Mouse (Mus musculus): Measurements from ENCODE around the gene Gm48551.

Gene Gm48551

DNA sequence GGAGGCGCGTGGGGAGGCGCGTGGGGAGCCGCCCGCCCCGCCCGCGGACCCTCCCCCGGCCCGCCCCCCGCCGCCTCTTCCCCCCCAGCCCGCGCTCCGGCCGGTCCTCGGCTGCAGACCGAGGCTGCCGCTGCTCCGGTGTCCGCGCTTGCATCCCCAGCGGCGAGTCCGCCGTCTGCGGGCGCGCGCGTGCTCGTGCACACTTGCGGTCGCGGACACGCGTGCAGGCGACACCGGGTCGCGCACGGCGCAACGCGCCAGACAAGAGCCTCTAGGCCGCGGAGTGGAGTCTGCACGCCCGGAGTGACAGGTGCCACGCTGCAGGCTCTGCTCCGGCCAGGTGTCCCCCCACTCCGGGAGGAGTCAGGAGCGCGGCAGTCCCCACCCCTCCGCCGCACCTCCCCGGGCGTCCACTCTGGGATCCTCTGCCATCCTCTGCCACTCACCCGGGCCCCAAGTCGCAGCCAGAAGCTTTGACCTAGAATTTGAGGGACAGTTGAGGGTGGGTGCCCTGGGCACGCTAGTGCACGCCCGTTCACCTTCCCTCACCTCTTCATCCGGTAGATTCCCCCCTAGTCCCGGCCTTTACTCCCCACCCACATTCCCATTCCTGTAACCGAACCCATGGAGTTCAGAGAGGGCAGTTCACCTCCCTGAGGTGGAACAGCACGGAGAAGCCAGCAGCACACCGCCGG is 46.7 kb downstream of the Gm48551 start:
- peak; percentile 47 to 67 for DNase-seq

DNA sequence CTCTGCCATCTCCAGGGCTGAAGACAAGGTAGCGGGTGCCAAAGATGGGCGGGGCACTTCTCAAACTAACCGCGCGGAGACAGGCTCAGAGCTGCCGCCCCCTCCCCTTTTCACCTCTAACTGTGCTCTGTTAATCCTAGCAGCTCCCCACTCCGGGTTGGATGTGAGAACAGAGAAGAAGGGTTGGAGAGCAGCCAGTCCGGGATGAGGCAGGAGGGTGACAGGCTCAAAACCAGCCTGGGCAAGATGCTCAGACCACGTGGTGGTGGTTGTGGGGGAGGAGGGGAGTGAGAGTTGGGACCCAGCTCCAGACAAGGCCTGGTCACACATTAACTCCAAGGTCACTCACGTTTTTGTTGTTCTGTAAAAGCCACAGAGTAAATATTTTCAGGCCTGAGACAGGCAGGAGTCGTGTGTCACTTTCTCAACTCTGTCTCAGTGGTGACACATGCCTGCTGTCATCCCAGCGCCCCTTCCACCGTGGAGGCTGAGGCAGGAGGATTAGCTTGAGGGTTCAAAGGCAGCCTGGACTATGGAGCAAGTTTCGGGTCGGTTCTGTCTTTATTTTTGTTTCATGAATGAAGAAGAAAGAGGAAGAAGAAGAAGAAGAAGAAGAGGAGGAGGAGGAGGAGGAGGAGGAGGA is 47.4 kb downstream of the Gm48551 start:
- DNase-seq: peak in 1 of 2 experiments; percentile 45

DNA sequence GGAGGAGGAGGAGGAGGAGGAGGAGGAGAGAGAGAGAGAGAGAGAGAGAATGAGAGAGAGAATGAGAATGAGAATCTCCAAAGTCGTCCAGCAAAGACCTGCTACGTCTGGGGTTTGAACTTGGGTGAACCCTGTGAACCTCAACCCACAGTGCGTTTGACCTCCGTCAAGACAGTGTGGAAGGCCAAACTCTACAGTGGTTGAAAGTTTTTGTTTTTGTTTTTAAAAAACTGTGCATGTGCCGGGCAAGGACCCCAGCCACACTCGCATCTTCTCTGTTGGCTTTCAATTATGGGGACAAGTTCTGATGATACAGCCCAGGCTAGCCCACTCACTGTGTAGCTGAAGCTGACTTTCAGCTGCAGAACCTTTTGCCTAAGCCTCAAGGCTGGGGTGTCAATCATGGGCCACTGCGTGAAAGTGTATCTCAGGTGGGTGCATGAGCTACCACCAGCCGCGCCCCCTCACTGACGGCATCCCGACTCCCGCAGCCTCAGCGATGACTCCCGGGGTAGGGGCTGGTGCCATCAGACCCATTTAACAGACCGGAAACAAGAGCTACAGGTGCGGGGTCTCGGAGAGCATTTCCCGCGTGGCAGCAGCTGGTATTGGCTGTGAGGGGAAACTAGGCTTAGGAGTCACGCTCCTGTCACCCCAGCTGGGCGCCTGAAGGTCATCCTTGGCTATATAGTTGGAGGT is 48.1 kb downstream of the Gm48551 start:
- no peak for DNase-seq

DNA sequence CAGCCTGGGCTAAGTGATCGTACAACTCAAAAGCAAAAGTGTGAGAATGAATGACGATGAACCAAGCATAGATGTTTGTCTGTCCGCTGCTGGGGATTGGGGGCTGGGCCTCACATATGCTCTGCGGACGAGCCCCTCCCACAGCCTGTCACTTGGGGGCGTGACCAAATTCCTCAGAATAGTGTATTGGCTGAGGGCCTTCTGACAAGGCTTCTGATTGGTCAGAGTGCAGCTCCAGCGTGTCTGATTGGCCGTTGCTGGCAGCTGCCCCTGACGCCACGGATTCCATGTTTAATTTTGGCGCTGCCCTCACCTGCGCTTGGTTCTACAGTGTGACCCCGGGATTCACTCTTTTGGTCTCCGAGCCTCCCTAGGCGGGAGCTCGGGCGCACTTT is 48.6 kb downstream of the Gm48551 start:
- peak; percentile 85 to 92 for DNase-seq

DNA sequence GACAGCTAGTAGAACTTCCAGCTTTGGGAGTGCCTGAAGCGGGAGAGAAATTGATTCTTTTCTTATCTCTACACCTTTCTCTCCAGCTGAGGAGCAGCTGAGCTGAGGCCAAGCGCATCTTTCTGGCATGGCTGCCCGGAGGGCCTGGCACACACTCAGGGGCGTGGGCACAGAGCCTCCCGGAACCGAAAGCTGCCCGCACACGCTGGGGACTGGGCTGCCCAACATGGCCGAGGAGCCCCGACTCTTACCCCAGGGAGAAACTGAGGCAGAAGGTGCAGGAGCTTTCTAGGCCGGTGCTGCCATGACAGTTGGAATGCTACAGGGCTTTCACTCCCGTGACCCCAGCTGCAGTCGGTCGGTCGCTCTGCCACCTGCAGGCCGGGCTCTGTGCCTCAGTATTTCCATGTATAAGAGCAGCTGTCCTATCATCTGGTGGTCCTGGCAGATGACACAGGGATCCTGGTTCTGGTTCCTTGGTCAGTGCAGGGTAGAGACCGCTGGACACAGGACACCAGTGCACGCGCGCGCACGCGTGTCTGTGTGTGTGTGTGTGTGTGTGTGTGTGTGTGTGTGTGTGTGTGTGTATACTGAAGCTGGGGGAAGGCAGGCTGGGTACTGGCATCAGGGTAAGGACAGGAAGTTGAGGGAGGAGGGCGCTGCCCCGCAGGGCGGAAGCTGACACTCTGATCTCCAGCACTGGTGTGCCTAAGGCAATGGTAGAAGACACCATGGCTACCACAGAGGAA is 49.4 kb downstream of the Gm48551 start:
- DNase-seq: peak; percentile 63 to 78

DNA sequence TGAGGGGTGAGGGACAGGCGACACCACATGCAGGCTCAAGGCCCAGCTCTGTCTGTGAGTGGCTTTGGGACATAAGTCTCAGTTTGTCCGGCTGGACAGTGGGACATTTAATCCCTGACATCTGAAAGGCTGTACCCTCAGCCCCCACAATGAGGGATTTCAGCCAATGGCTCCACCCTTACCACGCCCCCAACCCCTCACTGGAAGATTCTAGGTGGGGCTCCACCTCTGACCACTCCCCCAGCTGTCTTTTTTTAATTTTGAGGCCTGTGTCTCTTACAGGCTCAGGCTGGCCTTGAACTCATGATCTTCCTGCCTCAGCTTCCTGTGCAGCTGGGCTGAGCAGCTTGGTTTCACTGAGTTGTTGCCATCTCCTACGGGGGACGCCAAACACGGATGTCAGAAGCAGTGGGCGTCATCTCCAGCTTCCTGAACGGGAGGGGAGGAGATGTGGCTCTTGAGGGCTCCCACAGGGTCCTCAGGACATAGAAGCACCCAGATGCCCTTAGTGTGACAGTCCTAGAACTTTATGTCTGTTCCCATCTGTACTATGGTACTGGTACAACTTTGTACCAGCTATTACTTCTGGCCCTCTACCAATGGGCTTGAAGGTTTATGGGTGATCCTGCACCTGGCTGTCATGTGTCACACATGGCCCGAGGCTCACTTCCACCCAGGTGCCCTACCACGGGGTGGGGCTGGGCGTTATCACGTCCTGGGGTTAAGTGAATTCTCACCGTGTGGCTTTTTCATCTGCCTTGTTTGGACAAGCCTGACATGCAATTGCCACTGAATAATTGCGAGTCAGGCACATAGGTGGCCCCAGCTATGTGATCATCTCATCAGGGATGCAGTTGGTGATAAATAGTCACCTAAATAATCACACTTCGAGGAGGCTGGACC is 50.3 kb downstream of the Gm48551 start:
- peak; percentile 31 to 52 for DNase-seq

DNA sequence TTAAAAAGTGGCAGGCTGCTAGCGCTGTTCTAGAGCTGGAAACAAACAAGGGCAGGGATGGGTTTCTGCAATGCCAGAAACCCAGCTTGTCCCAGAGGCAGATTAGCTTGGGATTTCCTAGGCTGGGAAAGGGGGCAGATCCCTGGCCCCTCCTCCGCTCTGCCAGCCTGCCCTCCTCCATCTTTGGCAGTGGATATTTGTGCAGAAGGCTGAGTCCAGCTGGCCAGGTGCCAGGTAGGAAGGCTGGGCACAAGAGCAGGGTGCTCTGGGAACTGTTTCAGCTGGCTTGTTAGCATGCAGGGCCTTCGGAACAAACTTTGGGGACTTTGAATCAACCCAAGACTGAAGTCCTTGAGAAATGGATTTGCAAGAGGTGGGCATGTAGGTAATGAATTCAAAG is 51.2 kb downstream of the Gm48551 start:
- DNase-seq: no peak

DNA sequence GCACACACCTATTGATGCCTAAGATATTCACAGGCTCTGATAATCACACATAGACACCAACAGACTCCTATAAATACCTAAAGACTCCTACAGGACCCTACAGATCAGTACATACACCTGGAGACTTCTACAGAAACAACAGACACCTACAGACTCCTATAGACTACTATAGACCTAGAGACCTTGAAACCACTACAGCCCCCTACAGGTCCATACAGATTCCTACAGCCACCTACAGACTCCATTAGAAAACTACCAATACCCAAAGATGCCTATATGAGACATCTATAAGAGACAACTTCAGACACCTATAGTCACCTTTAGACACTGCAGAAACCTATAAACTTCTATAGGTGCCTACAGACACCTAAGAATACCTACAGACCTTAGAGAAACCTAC is 56.8 kb downstream of the Gm48551 start:
- no peak for DNase-seq
